8 mouse cellular contexts compared by ENCODE assay signal in genomic region chr9:21225415-21225758, GRCm38 (mm10). TPM values are rescaled to one million over a fixed set of nuclear protein-coding genes. Genes with fewer than 3 reads are reported as not detected.
DNase-seq lines count a peak whose midpoint lies in the region; ATAC-seq and TF ChIP-seq lines count a peak whose summit lies in the region.

No protein-coding gene starts in this region.

- ATAC-seq in heart, embryonic 16.5 days (replicated peaks; ENCODE audit: extremely low read depth, insufficient read depth, low FRiP score) = no peak
- no peak for ATAC-seq in hindbrain, embryonic 14.5 days (ENCODE audit: low FRiP score)
- no peak for ATAC-seq in midbrain, embryonic 12.5 days (ENCODE audit: low FRiP score, low read depth)

- peaks cover 15% of the 10 kb centered on the region for H3K36me3 ChIP-seq in heart, embryonic 16.5 days (ENCODE audit: control insufficient read depth, insufficient read depth)
- peaks cover 17% of the 10 kb centered on the region for H3K36me3 ChIP-seq in hindbrain, embryonic 14.5 days (replicated peaks; ENCODE audit: control insufficient read depth, insufficient read depth)
- H3K36me3 ChIP-seq in midbrain, embryonic 12.5 days = peaks cover 15% of the 10 kb centered on the region

- no peaks in the 10 kb centered on the region for H3K27me3 ChIP-seq in heart, embryonic 16.5 days (ENCODE audit: control insufficient read depth, insufficient read depth, low read length)
- H3K27me3 ChIP-seq in hindbrain, embryonic 14.5 days (ENCODE audit: control insufficient read depth, insufficient read depth, low read length) = no peaks in the 10 kb centered on the region
- H3K27me3 ChIP-seq in midbrain, embryonic 12.5 days = peaks cover 31% of the 10 kb centered on the region

- peak overlapping the region; percentile 55 for H3K4me3 ChIP-seq in heart, embryonic 16.5 days (ENCODE audit: low read length)
- peak overlapping the region; percentile 45 for H3K4me3 ChIP-seq in bone marrow macrophage, adult 2 months (ENCODE audit: insufficient read depth, low read length)
- H3K4me3 ChIP-seq in hindbrain, embryonic 14.5 days (replicated peaks; ENCODE audit: low read length) = 0 out of 2 replicates have a peak overlapping the region, but pooled peaks have one; percentile 4
- no peak overlapping the region for H3K4me3 ChIP-seq in midbrain, embryonic 12.5 days

- peaks cover 25% of the 10 kb centered on the region for H3K4me1 ChIP-seq in heart, embryonic 16.5 days (ENCODE audit: control insufficient read depth, insufficient read depth, low read length)
- peaks cover 17% of the 10 kb centered on the region for H3K4me1 ChIP-seq in bone marrow macrophage, adult 2 months (ENCODE audit: control insufficient read depth, insufficient read depth, low read length)
- H3K4me1 ChIP-seq in hindbrain, embryonic 14.5 days (replicated peaks; ENCODE audit: control insufficient read depth, insufficient read depth, low read length) = peaks cover 13% of the 10 kb centered on the region
- peaks cover 10% of the 10 kb centered on the region for H3K4me1 ChIP-seq in midbrain, embryonic 12.5 days

- TF ChIP-seq POLR2A in bone marrow macrophage, adult 2 months (IDR thresholded peaks at IDR 0.05; ENCODE audit: borderline replicate concordance, low read depth, low read length) = no peak

- no peak for DNase-seq in heart, adult 18-20 months
- DNase-seq in hindbrain, embryonic 14.5 days (ENCODE audit: low spot score) = no peak
- DNase-seq in layer of hippocampus, adult 8-10 months (ENCODE audit: low spot score in 2 of 2) = no peak
- DNase-seq in cerebellum, postnatal 10 days = no peak
- no peak for DNase-seq in thymus, postnatal 0 days (ENCODE audit: low spot score)

- 13% methylated on average over 7 of the region's 7 CpGs for WGBS in heart, embryonic 16.5 days
- 21% methylated on average over 7 of the region's 7 CpGs for WGBS in hindbrain, embryonic 14.5 days
- WGBS in midbrain, embryonic 12.5 days = 23% methylated on average over 7 of the region's 7 CpGs

- no peak for TF ChIP-seq CTCF in bone marrow macrophage, adult 2 months (IDR thresholded peaks at IDR 0.05; ENCODE audit: low read depth, low read length)

- peak overlapping the region; percentile 82 for H3K27ac ChIP-seq in heart, embryonic 16.5 days (ENCODE audit: low read length)
- no peak overlapping the region for H3K27ac ChIP-seq in bone marrow macrophage, adult 2 months (ENCODE audit: insufficient read depth, low read depth, low read length)
- H3K27ac ChIP-seq in hindbrain, embryonic 14.5 days = no peak overlapping the region
- no peak overlapping the region for H3K27ac ChIP-seq in midbrain, embryonic 12.5 days (replicated peaks)

- H3K4me2 ChIP-seq in heart, embryonic 16.5 days (ENCODE audit: low read depth, low read length) = peak overlapping the region; percentile 79
- H3K4me2 ChIP-seq in hindbrain, embryonic 14.5 days (replicated peaks) = peak overlapping the region; percentile 37
- H3K4me2 ChIP-seq in midbrain, embryonic 12.5 days (replicated peaks) = peak overlapping the region; percentile 35

- H3K9me3 ChIP-seq in heart, embryonic 16.5 days (replicated peaks; ENCODE audit: control insufficient read depth, low read length) = no peaks in the 10 kb centered on the region; the same call in 1 of the 2 replicates
- no peaks in the 10 kb centered on the region for H3K9me3 ChIP-seq in hindbrain, embryonic 14.5 days (ENCODE audit: control insufficient read depth, low read length)
- H3K9me3 ChIP-seq in midbrain, embryonic 12.5 days = peaks cover 4% of the 10 kb centered on the region; the same call in 1 of the 2 replicates

- peak overlapping the region; percentile 73 for H3K9ac ChIP-seq in heart, embryonic 16.5 days (ENCODE audit: low read length)
- 0 out of 2 replicates have a peak overlapping the region, but pooled peaks have one; percentile 17 for H3K9ac ChIP-seq in hindbrain, embryonic 14.5 days
- H3K9ac ChIP-seq in midbrain, embryonic 12.5 days (replicated peaks) = no peak overlapping the region

RNA-seq across cellular contexts. Expression of gene Keap1, which starts 13.8 kb away (rescaled TPM):
- polyA plus RNA-seq in heart, embryonic 16.5 days (2015; fragmentation: Nextera tagmentation; extraction: Ambion mirVana) = 51.5 and 54.6 TPM in 2 replicates
- 10 to 100 TPM; 43.1 to 44.5 TPM for total RNA-seq in heart, adult 18-20 months (2021)
- polyA plus RNA-seq in bone marrow macrophage, adult 2 months (2012; ENCODE audit: insufficient read depth, insufficient read length, missing spikeins) = 34.9 and 36.4 TPM in 2 replicates
- 39.3 and 43.6 TPM in 2 replicates for polyA plus RNA-seq in hindbrain, embryonic 14.5 days (2014; fragmentation: Nextera tagmentation; extraction: Ambion mirVana)
- polyA plus RNA-seq in midbrain, embryonic 12.5 days (2016; fragmentation: Nextera tagmentation; extraction: Ambion mirVana) = 52.3 and 52.6 TPM in 2 replicates
- 10 to 100 TPM; 52.8 to 60.0 (median 56.6) TPM for total RNA-seq in layer of hippocampus, adult 8-10 months (2022)
- polyA plus RNA-seq in thymus, postnatal 0 days (2015; fragmentation: Nextera tagmentation; extraction: Ambion mirVana) = 61.2 and 64.2 TPM in 2 replicates

RNA-seq across cellular contexts. Expression of gene S1pr5, which starts 22.9 kb away (rescaled TPM):
- 0.09 and 0.16 TPM in 2 replicates for polyA plus RNA-seq in heart, embryonic 16.5 days (2015; fragmentation: Nextera tagmentation; extraction: Ambion mirVana)
- total RNA-seq in heart, adult 18-20 months (2021) = 1 to 10 TPM in 1 of 2 experiments, under 1 TPM in 1; 0.89 to 1.5 TPM
- polyA plus RNA-seq in bone marrow macrophage, adult 2 months (2012; ENCODE audit: insufficient read depth, insufficient read length, missing spikeins) = not detected in 2 replicates
- 3.9 and 4.1 TPM in 2 replicates for polyA plus RNA-seq in hindbrain, embryonic 14.5 days (2014; fragmentation: Nextera tagmentation; extraction: Ambion mirVana)
- 0.38 and 0.50 TPM in 2 replicates for polyA plus RNA-seq in midbrain, embryonic 12.5 days (2016; fragmentation: Nextera tagmentation; extraction: Ambion mirVana)
- 10 to 100 TPM; 11.3 to 19.1 (median 14.6) TPM for total RNA-seq in layer of hippocampus, adult 8-10 months (2022)
- 0.09 TPM in 1 of 2 replicates, not detected in the other for polyA plus RNA-seq in thymus, postnatal 0 days (2015; fragmentation: Nextera tagmentation; extraction: Ambion mirVana)

RNA-seq across cellular contexts. Expression of gene Atg4d, which starts 39.7 kb away (rescaled TPM):
- polyA plus RNA-seq in heart, embryonic 16.5 days (2015; fragmentation: Nextera tagmentation; extraction: Ambion mirVana) = 58.8 and 63.9 TPM in 2 replicates
- total RNA-seq in heart, adult 18-20 months (2021) = 100 to 1,000 TPM in 1 of 2 experiments, 10 to 100 TPM in 1; 82.0 to 101 TPM
- 10.8 and 11.8 TPM in 2 replicates for polyA plus RNA-seq in bone marrow macrophage, adult 2 months (2012; ENCODE audit: insufficient read depth, insufficient read length, missing spikeins)
- 38.1 and 46.9 TPM in 2 replicates for polyA plus RNA-seq in hindbrain, embryonic 14.5 days (2014; fragmentation: Nextera tagmentation; extraction: Ambion mirVana)
- 50.3 and 52.3 TPM in 2 replicates for polyA plus RNA-seq in midbrain, embryonic 12.5 days (2016; fragmentation: Nextera tagmentation; extraction: Ambion mirVana)
- 10 to 100 TPM; 37.3 to 45.0 (median 38.1) TPM for total RNA-seq in layer of hippocampus, adult 8-10 months (2022)
- 49.2 and 56.2 TPM in 2 replicates for polyA plus RNA-seq in thymus, postnatal 0 days (2015; fragmentation: Nextera tagmentation; extraction: Ambion mirVana)

RNA-seq across cellular contexts. Expression of gene Pde4a, which starts 59.9 kb away (rescaled TPM):
- 15.0 and 16.7 TPM in 2 replicates for polyA plus RNA-seq in heart, embryonic 16.5 days (2015; fragmentation: Nextera tagmentation; extraction: Ambion mirVana)
- 10 to 100 TPM; 52.5 to 59.1 TPM for total RNA-seq in heart, adult 18-20 months (2021)
- polyA plus RNA-seq in bone marrow macrophage, adult 2 months (2012; ENCODE audit: insufficient read depth, insufficient read length, missing spikeins) = 13.2 and 14.2 TPM in 2 replicates
- polyA plus RNA-seq in hindbrain, embryonic 14.5 days (2014; fragmentation: Nextera tagmentation; extraction: Ambion mirVana) = 28.8 and 35.5 TPM in 2 replicates
- polyA plus RNA-seq in midbrain, embryonic 12.5 days (2016; fragmentation: Nextera tagmentation; extraction: Ambion mirVana) = 11.3 and 11.5 TPM in 2 replicates
- 10 to 100 TPM; 86.6 to 99.1 (median 93.6) TPM for total RNA-seq in layer of hippocampus, adult 8-10 months (2022)
- polyA plus RNA-seq in thymus, postnatal 0 days (2015; fragmentation: Nextera tagmentation; extraction: Ambion mirVana) = 0.95 and 1.0 TPM in 2 replicates
